Mouse (Mus musculus) heart, adult 2 months (tissue): ENCODE measurements around the gene Atg13.

Experiments used
- CTCF ChIP-seq: fragments of 200-600 bp; IDR thresholded peaks from 2 replicates; pipeline ENCODE4 v1.8.1; 2022; ENCODE audit warnings: antibody characterized with exemption, mild to moderate bottlenecking, moderate library complexity
- EP300 ChIP-seq: fragments of 200-500 bp; IDR thresholded peaks from 2 replicates; pipeline ENCODE4 v1.6.1; 2011; ENCODE audit warnings: low read depth, low read length, control low read depth; ENCODE audit not compliant: insufficient read depth

GRCm38 (mm10) chr2:91701366-91701765 is 9.0 kb downstream of the Atg13 start:
- TF ChIP-seq EP300 (no peak), CTCF (no peak)
